Mouse (Mus musculus) kidney, postnatal 4 days (tissue): ENCODE measurements at regions not wholly inside any gene's neighbourhood (a gene's known extent, or its start where the extent isn't known, plus 50 kb on each side); places are given as distances from the start of the nearest gene placed in this dataset.

Experiments
- DNase-seq, 2 experiments: peaks; one replicate each; pipeline ENCODE4 v3.0.0; 2021; ENCODE audit warnings: mixed read lengths in 2 of 2

GRCm38 (mm10) chr12:26776986-26777385 is 308.0 kb downstream of the Cmpk2 start:
- no peak for DNase-seq

GRCm38 (mm10) chr12:26774016-26774415 is 305.0 kb downstream of the Cmpk2 start:
- DNase-seq, result no peak

GRCm38 (mm10) chr12:26770753-26771583 is 302.0 kb downstream of the Cmpk2 start:
- peak; percentile 9 to 19 for DNase-seq

- DNase-seq, result no peak
Observed at GRCm38 (mm10) chr12:26767551-26767950, 298.5 kb downstream of the Cmpk2 start.

GRCm38 (mm10) chr12:26758657-26759325 is 289.8 kb downstream of the Cmpk2 start:
- no peak for DNase-seq

- no peak for DNase-seq
Observed at GRCm38 (mm10) chr12:26756284-26756683, 287.3 kb downstream of the Cmpk2 start.

- no peak for DNase-seq
Observed at GRCm38 (mm10) chr12:26754611-26755010, 285.6 kb downstream of the Cmpk2 start.

GRCm38 (mm10) chr12:26734558-26734897 is 265.5 kb downstream of the Cmpk2 start:
- no peak for DNase-seq

GRCm38 (mm10) chr12:26733822-26734557 is 265.0 kb downstream of the Cmpk2 start:
- peak; percentile 28 to 45 for DNase-seq

GRCm38 (mm10) chr12:26723399-26723798 is 254.4 kb downstream of the Cmpk2 start:
- DNase-seq, result no peak

GRCm38 (mm10) chr12:26698838-26699237 is 229.8 kb downstream of the Cmpk2 start:
- no peak for DNase-seq

GRCm38 (mm10) chr12:26688048-26688447 is 219.0 kb downstream of the Cmpk2 start:
- DNase-seq, result peak in 1 of 2 experiments; percentile 4

GRCm38 (mm10) chr12:26680568-26680947 is 211.6 kb downstream of the Cmpk2 start:
- DNase-seq, result no peak

GRCm38 (mm10) chr12:26679887-26680567 is 211.0 kb downstream of the Cmpk2 start:
- DNase-seq, result no peak

- DNase-seq, result no peak
Observed at GRCm38 (mm10) chr12:26665466-26665865, 196.5 kb downstream of the Cmpk2 start.

- DNase-seq, result no peak
Observed at GRCm38 (mm10) chr12:26654251-26654650, 185.2 kb downstream of the Cmpk2 start.

- no peak for DNase-seq
Observed at GRCm38 (mm10) chr12:26653781-26654180, 184.8 kb downstream of the Cmpk2 start.

GRCm38 (mm10) chr12:26646141-26646540 is 177.1 kb downstream of the Cmpk2 start:
- peak; percentile 8 to 25 for DNase-seq

- no peak for DNase-seq
Observed at GRCm38 (mm10) chr12:26635665-26636241, 166.7 kb downstream of the Cmpk2 start.

- no peak for DNase-seq
Observed at GRCm38 (mm10) chr12:26635253-26635652, 166.2 kb downstream of the Cmpk2 start.

- no peak for DNase-seq
Observed at GRCm38 (mm10) chr12:26631795-26632122, 162.8 kb downstream of the Cmpk2 start.

GRCm38 (mm10) chr12:26631111-26631794 is 162.2 kb downstream of the Cmpk2 start:
- no peak for DNase-seq
